Mouse (Mus musculus) G1E (cell line): Measurements from ENCODE around the gene Gm3646.

Source experiments
- CTCF ChIP-seq: IDR thresholded peaks from 2 replicates; pipeline ENCODE4 v1.5.1; 2012; ENCODE audit warnings: low read depth, low read length, inconsistent platforms, mixed read lengths
- TAL1 ChIP-seq: conservative IDR thresholded peaks from 2 replicates; pipeline ENCODE4 v1.6.1; 2012; ENCODE audit warnings: low read depth, low read length, inconsistent platforms, mixed read lengths

DNA sequence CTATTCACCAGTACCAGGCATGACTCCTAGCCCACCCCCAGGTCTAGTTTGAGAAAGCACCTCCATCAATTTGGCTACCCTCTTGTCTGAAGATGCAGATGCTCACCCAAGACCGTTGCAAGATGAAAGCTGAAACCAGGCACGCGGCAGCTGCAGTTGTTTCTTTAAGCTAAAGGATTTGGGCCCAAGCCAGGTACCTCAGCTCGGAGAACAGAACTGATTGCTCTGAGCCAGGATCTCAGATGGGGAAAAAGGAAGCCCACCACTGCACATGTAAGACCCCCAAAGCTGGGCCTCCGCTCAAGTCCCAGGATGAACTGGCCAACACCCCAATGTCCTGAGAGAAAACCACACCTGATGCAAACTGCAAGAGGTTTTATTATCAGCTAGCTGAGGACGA is 7.6 kb downstream of the Gm3646 start:
- TF ChIP-seq CTCF (no peak), TAL1 (no peak)
